Comparison of ENCODE assay signal across 8 mouse cellular contexts in the genomic region with DNA sequence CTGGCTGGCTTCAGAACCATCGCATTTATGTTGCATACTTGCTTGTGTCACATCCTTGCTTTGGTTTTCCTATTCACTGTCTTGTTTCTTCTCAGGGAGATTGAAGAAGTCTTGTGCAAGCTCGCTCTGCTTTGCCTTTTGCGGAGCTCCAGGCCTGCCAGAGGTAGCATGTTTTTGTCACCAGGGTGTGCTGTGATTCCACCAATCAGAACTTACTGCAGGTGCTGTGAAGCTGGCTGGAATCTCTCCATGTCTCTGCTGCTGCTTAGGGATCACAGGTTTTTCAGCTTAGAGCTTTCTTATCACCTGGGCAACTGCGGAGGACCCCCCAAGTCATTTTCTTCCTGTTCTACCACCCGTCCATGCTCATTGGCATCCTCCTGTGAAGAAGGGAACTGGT.
DNase-seq lines count a peak whose midpoint lies in the region; ATAC-seq lines count a peak whose summit lies in the region.

No protein-coding gene starts in this region.

- DNase-seq in heart, adult 9 months (ENCODE audit: low spot score in 2 of 2): no peak
- peak; percentile 69 for DNase-seq in embryo, embryonic 10.5 days (ENCODE audit: low spot score)
- peak; percentile 32 for DNase-seq in hindbrain, embryonic 10.5 days (ENCODE audit: low spot score)
- peak; percentile 43 for DNase-seq in layer of hippocampus, adult 9-10 months (ENCODE audit: low spot score)
- DNase-seq in retina, postnatal 1 day: peak; percentile 51
- no peak for DNase-seq in thymus, postnatal 25 days

- H3K9me3 ChIP-seq in heart, embryonic 13.5 days: no peaks in the 10 kb centered on the region
- H3K9me3 ChIP-seq in hindbrain, embryonic 10.5 days: no peaks in the 10 kb centered on the region
- no peaks in the 10 kb centered on the region for H3K9me3 ChIP-seq in lung, embryonic 16.5 days (ENCODE audit: control insufficient read depth, low read length)

- H3K36me3 ChIP-seq in heart, embryonic 13.5 days: no peaks in the 10 kb centered on the region
- no peaks in the 10 kb centered on the region for H3K36me3 ChIP-seq in hindbrain, embryonic 10.5 days
- no peaks in the 10 kb centered on the region for H3K36me3 ChIP-seq in lung, embryonic 16.5 days (ENCODE audit: control insufficient read depth, insufficient read depth, low read length)

- H3K27me3 ChIP-seq in heart, embryonic 13.5 days (replicated peaks): no peaks in the 10 kb centered on the region
- H3K27me3 ChIP-seq in hindbrain, embryonic 10.5 days (ENCODE audit: insufficient read depth, poor library complexity, severe bottlenecking): no peaks in the 10 kb centered on the region
- H3K27me3 ChIP-seq in lung, embryonic 16.5 days (ENCODE audit: control insufficient read depth, insufficient read depth, low read depth, low read length): no peaks in the 10 kb centered on the region

- H3K9ac ChIP-seq in heart, embryonic 13.5 days: no peak overlapping the region
- H3K9ac ChIP-seq in lung, embryonic 16.5 days (ENCODE audit: low read length): no peak overlapping the region

- ATAC-seq in heart, embryonic 13.5 days (ENCODE audit: extremely low read depth, insufficient number of reproducible peaks, low FRiP score, low TSS enrichment): no peak
- ATAC-seq in lung, embryonic 16.5 days (ENCODE audit: low read depth): peak; percentile 78

- peaks cover 5% of the 10 kb centered on the region; the same call in 1 of the 2 replicates for H3K4me1 ChIP-seq in heart, embryonic 13.5 days
- no peaks in the 10 kb centered on the region for H3K4me1 ChIP-seq in hindbrain, embryonic 10.5 days (replicated peaks)
- H3K4me1 ChIP-seq in lung, embryonic 16.5 days (replicated peaks; ENCODE audit: control insufficient read depth, insufficient read depth, low read length): peaks cover 3% of the 10 kb centered on the region; the same call in 1 of the 2 replicates

- WGBS in heart, embryonic 13.5 days: 27% methylated on average over 5 of the region's 5 CpGs
- 28% methylated on average over 5 of the region's 5 CpGs for WGBS in hindbrain, embryonic 10.5 days
- WGBS in lung, embryonic 16.5 days: 10% methylated on average over 5 of the region's 5 CpGs

- no peak overlapping the region for H3K4me3 ChIP-seq in heart, embryonic 13.5 days
- no peak overlapping the region for H3K4me3 ChIP-seq in hindbrain, embryonic 10.5 days
- H3K4me3 ChIP-seq in lung, embryonic 16.5 days (ENCODE audit: low read length): no peak overlapping the region

- H3K27ac ChIP-seq in heart, embryonic 13.5 days (replicated peaks): no peak overlapping the region
- no peak overlapping the region for H3K27ac ChIP-seq in hindbrain, embryonic 10.5 days
- no peak overlapping the region for H3K27ac ChIP-seq in lung, embryonic 16.5 days (ENCODE audit: low read length)

- 0 out of 2 replicates have a peak overlapping the region, but pooled peaks have one; percentile 32 for H3K4me2 ChIP-seq in heart, embryonic 13.5 days
- H3K4me2 ChIP-seq in lung, embryonic 16.5 days (ENCODE audit: low read depth, low read length): no peak overlapping the region

Comparison
In these comparisons a context has a peak if more than half of its experiments do, and no peak if none do; other contexts are left out.
1. DNase-seq: peak in embryo, embryonic 10.5 days (single experiment), hindbrain, embryonic 10.5 days (single experiment), layer of hippocampus, adult 9-10 months (single experiment) and retina, postnatal 1 day (single experiment); none in heart, adult 9 months (0 of 2) and thymus, postnatal 25 days (single experiment).